ENCODE assay signal across 9 mouse cellular contexts in the genomic region with DNA sequence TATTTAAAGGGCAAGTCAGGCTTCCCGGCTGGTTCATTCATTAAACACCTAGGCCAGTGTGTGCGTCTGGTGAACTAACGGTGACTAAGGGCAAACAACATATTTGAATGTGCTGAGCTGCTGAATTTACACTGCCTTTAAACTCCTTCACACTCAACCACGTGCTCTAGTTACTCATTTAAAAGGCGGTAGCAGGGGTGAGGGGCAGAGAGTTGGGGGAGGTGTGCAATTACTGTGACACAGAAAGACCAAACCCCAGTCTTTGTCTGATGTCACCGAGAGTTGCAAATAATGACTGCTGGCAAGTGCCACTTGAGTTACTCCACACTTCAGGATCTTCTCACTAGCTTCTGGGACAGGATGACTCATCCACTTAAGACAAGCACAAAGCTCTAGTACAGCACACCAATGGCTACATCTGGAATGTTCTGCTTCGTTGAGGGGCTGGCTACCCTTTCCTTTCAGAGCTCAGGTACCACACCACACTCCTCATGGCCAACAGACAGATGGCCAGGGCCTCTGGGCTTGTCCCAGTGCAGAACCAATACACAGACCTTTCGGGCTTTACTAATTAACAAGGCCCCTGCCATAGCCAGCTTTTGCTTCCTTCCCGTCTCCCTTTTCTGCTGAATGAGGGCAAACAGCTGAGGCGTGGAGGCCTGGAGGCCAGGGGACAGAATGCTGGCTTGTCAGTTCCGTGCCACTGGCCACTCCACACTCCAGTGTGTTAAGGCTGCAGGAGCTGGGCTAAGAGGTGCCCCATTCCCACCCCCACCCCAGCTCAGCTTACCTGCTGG.
DNase-seq lines count a peak whose midpoint lies in the region; ATAC-seq and TF ChIP-seq lines count a peak whose summit lies in the region.
"Had no signal": no experiment of that assay in that cellular context is flagged by ENCODE, and none has a peak within 500 bp of the region (broad histone marks: within the 10 kb centered on the region; RNA-seq: fewer than 3 reads in every experiment).

No protein-coding gene starts in this region.

- H3K36me3 ChIP-seq in liver, embryonic 12.5 days = no peaks in the 10 kb centered on the region
- no peaks in the 10 kb centered on the region for H3K36me3 ChIP-seq in intestine, postnatal 0 days (ENCODE audit: control insufficient read depth, insufficient read depth)
- no peaks in the 10 kb centered on the region for H3K36me3 ChIP-seq in liver, embryonic 16.5 days (ENCODE audit: control insufficient read depth, insufficient read depth)

- no peak for ATAC-seq in liver, embryonic 12.5 days
- ATAC-seq in intestine, postnatal 0 days = peak; percentile 37; the same call in 1 of the 2 replicates
- ATAC-seq in liver, embryonic 16.5 days (ENCODE audit: low read depth) = peak; percentile 81

- no peak overlapping the region for H3K4me3 ChIP-seq in liver, embryonic 12.5 days
- H3K4me3 ChIP-seq in intestine, postnatal 0 days (ENCODE audit: low read depth, low read length) = no peak overlapping the region
- no peak overlapping the region for H3K4me3 ChIP-seq in liver, embryonic 16.5 days (ENCODE audit: low read depth, low read length)
- no peak overlapping the region for H3K4me3 ChIP-seq in left cerebral cortex, adult 2 months
- H3K4me3 ChIP-seq: erythroblast, embryonic 14.5 days had no signal

- H3K4me2 ChIP-seq in liver, embryonic 12.5 days = no peak overlapping the region
- no peak overlapping the region for H3K4me2 ChIP-seq in intestine, postnatal 0 days (replicated peaks; ENCODE audit: low read depth)
- no peak overlapping the region for H3K4me2 ChIP-seq in liver, embryonic 16.5 days (ENCODE audit: low read depth, low read length)

- H3K27ac ChIP-seq in liver, embryonic 12.5 days = 0 out of 2 replicates have a peak overlapping the region, but pooled peaks have one; percentile 51
- H3K27ac ChIP-seq in intestine, postnatal 0 days (ENCODE audit: low read depth, low read length) = peak overlapping the region; percentile 50
- peak overlapping the region; percentile 15; the same call in 1 of the 2 replicates for H3K27ac ChIP-seq in liver, embryonic 16.5 days (ENCODE audit: low read length)
- no peak overlapping the region for H3K27ac ChIP-seq in left cerebral cortex, adult 2 months

- no peak for TF ChIP-seq CTCF in intestine, postnatal 0 days (IDR thresholded peaks at IDR 0.05; ENCODE audit: low read depth)
- TF ChIP-seq CTCF in left cerebral cortex, adult 2 months (IDR thresholded peaks at IDR 0.05) = no peak

- H3K4me1 ChIP-seq in liver, embryonic 12.5 days = peaks cover 26% of the 10 kb centered on the region
- peaks cover 10% of the 10 kb centered on the region; the same call in 1 of the 2 replicates for H3K4me1 ChIP-seq in intestine, postnatal 0 days (replicated peaks; ENCODE audit: control insufficient read depth, insufficient read depth, low read length)
- peaks cover 18% of the 10 kb centered on the region for H3K4me1 ChIP-seq in liver, embryonic 16.5 days (ENCODE audit: control insufficient read depth, low read depth, low read length)

- H3K9me3 ChIP-seq in liver, embryonic 12.5 days (replicated peaks) = no peaks in the 10 kb centered on the region
- no peaks in the 10 kb centered on the region for H3K9me3 ChIP-seq in intestine, postnatal 0 days (ENCODE audit: control insufficient read depth)
- H3K9me3 ChIP-seq in liver, embryonic 16.5 days (replicated peaks; ENCODE audit: control insufficient read depth, low read length) = no peaks in the 10 kb centered on the region

- DNase-seq in liver = no peak
- DNase-seq in layer of hippocampus, adult 9-11 months = no peak
- no peak for DNase-seq in ovary, postnatal 14 days (ENCODE audit: low spot score)
- DNase-seq in left cerebral cortex, adult 2 months (ENCODE audit: extremely low spot score in 1 of 2, low spot score in 2 of 2) = no peak
- no peak for DNase-seq in ovary, postnatal 36 days (ENCODE audit: low spot score)

- H3K27me3 ChIP-seq in liver, embryonic 12.5 days (replicated peaks) = no peaks in the 10 kb centered on the region
- no peaks in the 10 kb centered on the region for H3K27me3 ChIP-seq in intestine, postnatal 0 days (replicated peaks; ENCODE audit: control insufficient read depth, insufficient read depth, low read length)
- H3K27me3 ChIP-seq in liver, embryonic 16.5 days (ENCODE audit: control insufficient read depth, insufficient read depth, low read depth, low read length) = no peaks in the 10 kb centered on the region

- no peak overlapping the region for H3K9ac ChIP-seq in liver, embryonic 12.5 days
- no peak overlapping the region for H3K9ac ChIP-seq in intestine, postnatal 0 days (ENCODE audit: low read depth, low read length)
- H3K9ac ChIP-seq in liver, embryonic 16.5 days (ENCODE audit: low read depth, low read length) = no peak overlapping the region

- WGBS in liver, embryonic 12.5 days (ENCODE audit: insufficient replicate concordance) = 59% methylated on average over 11 of the region's 11 CpGs
- WGBS in intestine, postnatal 0 days = 41% methylated on average over 11 of the region's 11 CpGs
- WGBS in liver, embryonic 16.5 days (ENCODE audit: insufficient replicate concordance) = 49% methylated on average over 11 of the region's 11 CpGs

- intact Hi-C loops in left cerebral cortex, adult 2 months (cut with DNase I) = no loop called here
